Mouse (Mus musculus) splenic B cell, adult 2 months (primary cell): ENCODE measurements around the gene Smpdl3a.

ENCODE experiments used
- DNase-seq: peaks from one replicate; pipeline ENCODE4 v3.0.0-alpha.2; 2011; ENCODE audit warnings: low read depth, low spot score
- H3K27me3 ChIP-seq: 2 replicates; pipeline ENCODE4 v1.6.1; 2012; ENCODE audit warnings: mild to moderate bottlenecking, low read length, moderate library complexity, mixed read lengths; ENCODE audit not compliant: control insufficient read depth, poor library complexity, insufficient read depth, severe bottlenecking
- H3K36me3 ChIP-seq: 2 replicates; pipeline ENCODE4 v1.6.1; 2012; ENCODE audit warnings: mild to moderate bottlenecking, low read length, moderate library complexity, mixed read lengths; ENCODE audit not compliant: control insufficient read depth, poor library complexity, insufficient read depth, severe bottlenecking

Smpdl3a gene

DNA sequence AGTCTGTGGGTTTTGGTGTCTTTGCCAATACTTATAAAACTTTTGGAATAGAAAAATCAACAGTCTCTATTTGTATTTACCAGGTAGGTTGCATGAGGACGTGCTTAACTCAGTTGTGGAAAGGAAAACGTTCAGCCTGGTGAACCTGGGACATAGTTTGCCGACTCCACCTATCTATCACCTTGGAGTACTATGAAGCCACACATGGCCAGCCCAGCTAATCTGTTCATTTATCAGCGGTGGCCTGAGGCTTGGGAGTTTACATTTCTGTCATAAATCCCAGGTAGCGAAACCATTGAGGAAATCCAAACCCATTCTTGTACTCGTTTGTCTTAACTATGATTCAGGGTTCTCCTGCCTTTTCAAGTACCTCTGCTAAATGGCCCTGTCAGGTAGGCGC, at the start of gene Smpdl3a:
Gene Smpdl3a (plus strand): TSS at position 318 of the 400 bp plus-strand sequence.
- no peak for DNase-seq
- H3K27me3 ChIP-seq: no peaks in the 10 kb centered on the region
- no peaks in the 10 kb centered on the region for H3K36me3 ChIP-seq

DNA sequence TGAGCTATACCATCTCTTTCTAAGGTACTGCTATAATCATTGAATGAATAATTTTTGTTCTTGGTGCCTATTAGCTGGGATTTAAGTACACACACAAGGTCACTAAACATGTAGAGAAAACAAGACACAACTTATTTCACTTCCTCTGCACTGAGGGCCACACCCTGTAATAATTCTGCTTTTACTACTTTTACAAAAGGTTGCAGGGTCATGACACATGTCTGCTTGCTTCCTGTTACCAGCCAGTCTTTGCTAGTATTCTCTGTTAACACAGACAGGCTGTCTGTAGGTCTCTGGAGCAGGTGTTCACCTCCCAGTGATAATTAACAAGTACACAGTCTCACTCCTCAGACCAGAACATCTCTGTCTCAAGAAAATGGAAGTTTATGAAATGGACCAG, 48.7 kb upstream of the Smpdl3a start:
- peak; percentile 56 for DNase-seq
- no peaks in the 10 kb centered on the region for H3K36me3 ChIP-seq

DNA sequence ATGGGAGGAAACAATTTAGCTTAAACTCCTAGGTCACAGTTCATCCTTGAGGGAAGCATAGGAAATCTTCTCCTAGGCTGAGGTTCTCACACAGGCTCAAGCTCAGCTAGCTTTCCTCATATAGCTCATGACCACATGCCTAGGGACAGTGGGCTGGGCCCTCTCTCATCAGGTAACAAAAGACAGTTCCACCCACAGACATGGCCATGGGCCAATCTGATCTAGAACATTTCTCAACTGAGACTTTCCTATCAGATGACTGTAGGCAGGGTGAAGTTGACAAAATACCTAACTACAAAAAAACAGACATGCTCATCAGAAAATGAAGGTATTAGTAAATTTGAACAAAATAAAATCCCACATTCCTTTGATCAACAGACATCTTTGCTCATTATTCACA, 47.0 kb upstream of the Smpdl3a start:
- H3K27me3 ChIP-seq: no peaks in the 10 kb centered on the region; the same call in 1 of the 2 replicates
- no peak for DNase-seq
- no peaks in the 10 kb centered on the region for H3K36me3 ChIP-seq

More for the DNA sequence above, 48.7 kb upstream of the Smpdl3a start:
- no peaks in the 10 kb centered on the region; the same call in 1 of the 2 replicates for H3K27me3 ChIP-seq

DNA sequence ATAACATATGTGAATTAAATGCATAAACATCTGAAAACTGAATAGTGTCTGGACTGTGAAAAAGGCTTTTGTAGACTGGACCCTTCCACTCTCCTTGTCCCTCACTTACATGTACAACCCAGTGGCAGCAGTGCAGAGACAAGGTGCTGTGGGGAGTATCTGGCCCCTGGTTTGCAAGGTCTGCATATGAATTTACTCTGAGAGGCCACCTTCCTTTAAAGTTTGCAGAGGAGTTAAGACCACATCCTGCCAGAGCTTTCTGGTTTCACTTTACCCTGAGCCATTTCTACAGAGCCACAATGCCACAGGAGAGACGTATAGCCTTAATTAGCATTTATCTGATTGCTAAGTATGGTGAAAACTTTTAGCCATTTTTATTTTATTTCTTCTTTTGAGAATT, 40.8 kb upstream of the Smpdl3a start:
- no peaks in the 10 kb centered on the region for H3K36me3 ChIP-seq
- peak; percentile 55 for DNase-seq

DNA sequence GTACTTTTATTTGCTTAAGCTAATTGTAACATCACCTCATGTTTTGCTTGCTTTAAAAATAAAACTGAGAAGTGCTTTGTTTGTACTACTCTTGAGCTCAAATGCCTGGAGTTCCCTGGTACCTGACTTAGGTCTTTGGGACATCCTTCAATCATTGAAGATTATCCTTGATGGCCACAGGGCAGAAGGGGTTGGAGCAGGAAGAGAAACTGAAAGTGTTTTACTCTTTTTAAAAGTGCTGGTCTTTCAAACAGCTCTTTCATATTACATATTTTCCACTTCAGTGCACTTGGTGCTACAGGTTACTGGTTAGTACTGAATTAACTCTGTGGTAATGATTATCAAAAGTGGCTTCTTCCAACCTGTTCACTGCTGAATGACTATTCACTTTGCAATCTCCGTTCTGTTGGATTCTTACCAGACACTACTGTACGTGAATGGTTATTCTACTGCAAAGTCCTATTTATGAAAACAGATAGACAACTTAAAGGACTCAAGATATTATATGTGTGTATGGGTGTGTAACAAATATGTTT, 38.9 kb upstream of the Smpdl3a start:
- H3K36me3 ChIP-seq: no peaks in the 10 kb centered on the region
- H3K27me3 ChIP-seq: no peaks in the 10 kb centered on the region
- DNase-seq: peak; percentile 39

More for the DNA sequence above, 40.8 kb upstream of the Smpdl3a start:
- H3K27me3 ChIP-seq: no peaks in the 10 kb centered on the region

DNA sequence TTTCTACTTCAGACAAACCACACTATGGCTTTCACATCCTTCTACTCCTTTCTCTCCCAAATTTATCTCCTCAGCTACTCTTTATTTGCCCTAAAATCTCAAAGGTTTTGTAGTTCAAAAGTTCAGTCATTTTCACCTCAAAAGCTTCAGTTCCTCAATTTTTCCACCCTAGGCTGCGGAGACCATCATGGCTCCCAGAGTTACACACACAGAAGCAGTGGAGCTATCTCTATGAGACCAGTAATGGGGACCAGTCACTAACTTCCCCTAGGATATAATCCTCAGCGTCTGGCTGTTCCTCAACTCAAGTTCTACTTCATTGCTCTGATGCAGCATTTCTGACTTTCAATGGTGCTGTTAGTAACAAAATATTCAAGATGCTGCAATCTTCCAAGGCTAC, 35.1 kb upstream of the Smpdl3a start:
- Histone ChIP-seq H3K36me3 (no peaks in the 10 kb centered on the region), H3K27me3 (no peaks in the 10 kb centered on the region; the same call in 1 of the 2 replicates)
- DNase-seq: no peak

DNA sequence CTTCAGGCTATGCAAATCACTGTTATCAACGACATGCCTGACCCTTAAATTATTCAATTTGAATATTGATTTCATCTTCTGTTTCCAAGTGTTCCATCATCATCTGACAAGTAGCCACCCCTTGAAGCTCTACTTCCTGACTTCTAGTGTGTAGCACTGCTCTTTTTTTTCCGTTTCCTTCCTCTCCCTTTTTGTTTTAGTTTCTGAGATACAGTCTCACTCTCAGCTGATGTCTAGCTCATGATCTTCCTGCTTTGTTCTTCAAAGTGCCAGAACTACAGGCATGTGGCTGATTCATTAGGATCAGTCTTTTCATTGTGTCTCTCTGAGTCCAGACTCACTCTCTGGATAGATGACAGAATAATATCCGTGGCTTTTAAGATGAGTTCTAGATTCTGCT, 33.4 kb upstream of the Smpdl3a start:
- Histone ChIP-seq H3K36me3 (no peaks in the 10 kb centered on the region), H3K27me3 (no peaks in the 10 kb centered on the region; the same call in 1 of the 2 replicates)
- no peak for DNase-seq

DNA sequence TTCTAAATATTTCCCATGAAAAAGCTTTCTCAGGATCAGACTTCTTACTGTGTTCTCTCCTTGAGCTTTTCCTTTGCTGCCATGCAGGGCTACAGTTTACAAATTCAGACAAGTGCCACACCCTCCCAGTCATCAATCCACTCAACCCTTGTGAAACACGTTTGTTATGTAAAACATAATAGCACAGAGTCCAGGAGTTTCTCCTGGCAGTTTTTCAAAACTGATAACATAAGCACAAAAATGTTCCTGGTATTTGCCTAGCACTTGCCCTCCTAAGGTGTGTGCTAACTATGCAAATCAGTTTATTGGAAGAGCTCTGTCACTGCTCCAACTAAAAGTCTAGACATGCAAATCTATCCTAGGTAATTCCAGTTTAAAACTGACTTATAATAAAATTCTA, 31.1 kb upstream of the Smpdl3a start:
- DNase-seq: no peak
- no peaks in the 10 kb centered on the region for H3K36me3 ChIP-seq
- H3K27me3 ChIP-seq: no peaks in the 10 kb centered on the region; the same call in 1 of the 2 replicates

DNA sequence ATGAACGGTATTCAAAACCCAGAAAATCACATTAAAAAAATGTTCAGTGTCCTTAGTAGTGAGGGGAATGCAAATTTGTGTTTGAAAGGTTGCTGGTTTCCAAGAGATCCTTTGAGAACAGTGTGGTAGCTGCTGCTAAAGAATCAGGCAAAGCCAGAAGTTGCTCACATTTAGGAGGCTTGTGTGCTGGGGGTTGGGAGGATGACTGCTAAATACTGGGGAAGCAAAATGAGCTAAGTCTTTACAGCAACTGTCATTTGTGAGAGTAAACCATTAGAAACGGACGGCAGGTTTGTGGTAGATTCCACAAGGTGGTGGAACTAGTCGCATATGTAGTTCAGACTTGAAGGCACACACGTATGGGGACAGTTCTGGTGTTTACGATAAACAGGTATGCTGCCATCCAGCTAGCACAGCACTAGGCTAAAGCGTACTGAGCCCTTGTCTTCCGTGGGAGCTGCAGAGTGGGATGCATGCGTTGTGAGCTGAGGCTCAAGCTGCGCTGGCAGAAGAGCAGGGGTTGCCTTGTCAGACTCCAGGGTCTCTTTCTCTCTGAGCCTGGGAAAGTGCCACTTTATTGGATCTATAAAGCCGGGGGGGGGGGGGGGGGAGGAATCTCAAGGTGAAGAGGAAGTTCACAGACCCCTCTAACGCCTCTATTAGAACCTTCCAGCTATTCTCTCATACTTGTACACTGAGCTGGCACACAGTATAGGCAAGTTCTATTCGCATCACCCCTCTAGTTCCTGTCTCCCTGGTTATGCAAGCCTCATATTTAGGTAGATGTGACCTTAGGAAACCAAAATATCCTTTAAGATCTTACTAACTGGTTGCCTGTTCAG, 10.6 kb upstream of the Smpdl3a start:
- no peaks in the 10 kb centered on the region for H3K36me3 ChIP-seq
- H3K27me3 ChIP-seq: no peaks in the 10 kb centered on the region
- no peak for DNase-seq

DNA sequence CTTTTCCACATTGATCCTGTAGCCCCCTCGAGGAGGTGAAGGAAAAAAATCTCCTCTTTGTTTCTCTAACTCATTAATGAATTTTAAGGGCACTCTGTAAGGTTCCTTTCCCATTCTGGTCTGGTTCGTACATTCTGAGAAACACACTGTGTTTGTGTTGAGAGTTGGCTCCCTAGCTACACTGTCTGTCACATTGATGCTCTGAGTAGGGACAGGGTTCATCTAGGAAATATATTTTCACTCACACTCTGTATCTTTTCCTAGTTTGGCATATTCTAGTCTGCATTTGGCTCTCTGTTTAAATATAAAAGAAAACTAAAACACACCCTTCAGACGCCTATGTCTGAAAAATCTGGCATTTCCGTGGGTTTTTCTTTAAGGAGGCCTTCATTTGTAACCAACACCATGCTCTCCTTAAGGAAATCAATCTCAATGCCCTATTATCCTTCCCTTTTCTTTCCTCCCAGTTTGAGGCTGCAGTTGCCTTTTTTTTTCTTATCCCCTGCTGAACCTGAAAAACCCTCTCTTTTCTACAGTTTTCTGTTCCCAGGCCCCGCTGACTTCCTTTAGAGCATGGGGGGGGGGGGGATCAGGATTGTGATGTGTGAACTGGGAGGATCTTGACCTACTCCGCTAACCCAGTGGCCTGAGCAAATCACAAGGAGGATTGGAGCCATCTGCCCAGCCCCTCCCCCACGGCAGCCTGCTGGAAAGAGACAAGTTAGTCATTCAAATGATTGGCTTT, 9.8 kb upstream of the Smpdl3a start:
- H3K27me3 ChIP-seq: no peaks in the 10 kb centered on the region
- H3K36me3 ChIP-seq: no peaks in the 10 kb centered on the region
- no peak for DNase-seq

DNA sequence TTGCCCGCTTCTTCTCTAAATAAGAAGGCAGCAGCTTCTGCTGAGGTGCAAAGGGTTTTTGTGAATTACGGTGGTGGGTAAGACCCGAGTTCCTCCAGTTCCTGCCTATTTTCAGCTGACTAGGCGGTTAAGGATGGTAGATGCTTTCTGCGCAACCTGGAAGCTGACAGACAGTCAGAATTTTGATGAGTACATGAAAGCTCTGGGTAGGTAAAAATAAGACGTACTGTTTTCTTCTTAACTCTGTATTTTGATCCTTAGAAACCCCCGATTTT, 9.3 kb upstream of the Smpdl3a start, which contains the start of gene Fabp7:
Gene Fabp7 (plus strand): TSS at position 6 of the 275 bp plus-strand sequence.
- Histone ChIP-seq H3K36me3 (no peaks in the 10 kb centered on the region), H3K27me3 (no peaks in the 10 kb centered on the region)
- no peak for DNase-seq

DNA sequence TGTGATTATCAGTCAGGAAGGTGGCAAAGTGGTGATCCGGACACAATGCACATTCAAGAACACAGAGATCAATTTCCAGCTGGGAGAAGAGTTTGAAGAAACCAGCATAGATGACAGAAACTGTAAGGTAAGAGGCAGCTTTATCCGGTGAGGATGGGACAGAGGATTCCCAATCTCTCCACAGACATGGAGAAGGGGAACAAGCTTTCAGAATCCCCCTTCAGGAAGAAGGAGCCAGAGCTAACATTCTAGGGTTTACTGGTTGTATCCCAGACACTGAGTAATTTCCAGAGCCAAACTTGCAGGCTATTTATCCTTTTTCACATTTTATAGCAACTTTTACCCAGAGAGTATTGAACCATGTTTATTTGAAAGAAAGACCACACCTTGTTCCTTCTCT, 8.6 kb upstream of the Smpdl3a start:
- H3K27me3 ChIP-seq: no peaks in the 10 kb centered on the region
- no peak for DNase-seq

DNA sequence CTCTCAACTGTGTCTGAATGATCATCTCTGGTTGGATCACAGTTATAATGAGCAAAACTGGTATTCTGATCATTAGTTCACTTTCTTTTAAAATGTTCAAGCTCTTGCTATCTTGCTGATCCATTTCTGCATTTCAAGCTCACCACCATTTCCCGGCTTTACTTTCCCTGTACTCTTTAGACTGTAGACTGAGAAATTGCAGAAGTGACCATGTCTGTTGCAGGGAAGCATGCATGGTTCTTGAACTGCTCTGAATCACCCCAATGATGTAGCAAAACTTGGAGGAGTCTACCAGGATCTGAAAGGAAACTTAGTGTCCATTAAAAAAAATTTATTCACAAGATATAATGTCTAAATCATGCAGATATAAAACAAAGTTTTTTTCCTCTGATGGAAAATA, 1.2 kb upstream of the Smpdl3a start:
- no peak for DNase-seq
- Histone ChIP-seq H3K27me3 (no peaks in the 10 kb centered on the region), H3K36me3 (no peaks in the 10 kb centered on the region)

More for the DNA sequence above, 8.6 kb upstream of the Smpdl3a start:
- H3K36me3 ChIP-seq: no peaks in the 10 kb centered on the region

DNA sequence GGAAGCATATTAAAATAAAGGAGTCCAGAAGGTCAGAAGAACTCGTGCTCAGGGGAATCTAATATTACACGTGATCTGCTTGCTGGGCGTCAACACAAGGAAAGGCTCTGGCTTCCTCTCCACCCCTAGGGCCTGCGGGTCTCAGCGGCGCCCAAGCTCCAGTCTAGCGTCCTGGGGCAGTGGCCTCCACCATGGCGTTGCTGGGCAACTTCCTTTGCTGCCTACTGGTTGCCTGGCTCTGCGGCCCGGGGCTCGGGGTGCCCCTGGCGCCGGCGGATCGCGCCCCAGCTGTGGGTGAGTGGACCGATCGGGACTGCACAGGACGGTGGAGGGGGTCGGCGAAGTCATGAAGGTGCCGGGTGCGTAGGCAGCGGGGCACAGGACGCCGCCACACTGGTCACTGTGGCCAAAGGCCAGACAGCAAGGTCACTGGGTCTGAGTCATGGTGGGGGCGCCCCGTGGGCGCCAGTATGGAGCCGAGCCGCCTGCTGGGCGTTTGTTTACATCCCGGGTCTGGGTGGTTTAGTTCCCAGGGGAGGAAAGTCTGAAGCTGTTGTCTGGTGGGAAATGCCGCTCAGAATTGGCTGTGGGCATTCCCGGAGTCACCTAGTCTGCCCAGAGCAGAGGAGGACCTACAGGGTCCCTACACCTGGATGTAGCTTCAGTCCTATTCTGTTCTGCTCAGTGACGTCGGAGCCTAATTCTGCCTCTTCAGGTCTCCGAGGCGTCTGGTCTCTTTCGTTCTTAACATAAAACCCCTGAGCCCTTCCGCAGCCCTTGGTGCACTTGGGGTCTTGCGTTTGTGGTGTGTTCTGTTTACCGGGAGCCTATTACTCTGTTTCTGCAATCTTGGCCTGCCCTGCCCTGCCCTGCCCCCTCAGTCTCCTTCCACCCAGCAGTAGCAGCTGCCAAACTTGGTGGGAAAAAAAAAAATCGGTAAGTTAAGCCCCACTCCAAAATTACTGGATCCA, 641 bp downstream of the Smpdl3a start:
- peak; percentile 44 for DNase-seq
- H3K27me3 ChIP-seq: no peaks in the 10 kb centered on the region
- no peaks in the 10 kb centered on the region for H3K36me3 ChIP-seq
